Mouse (Mus musculus): Measurements from ENCODE around the gene Tssc4. TPM values are rescaled to one million over a fixed set of nuclear protein-coding genes. Genes with fewer than 3 reads are reported as not detected.

Tssc4 gene
- polyA plus RNA-seq, 2 experiments: 26.9 to 38.5 TPM

- ATAC-seq (ENCODE audit: insufficient read depth): no peak
- peaks cover 31% of the 10 kb centered on the region for H3K36me3 ChIP-seq (replicated peaks; ENCODE audit: control insufficient read depth, insufficient read depth, low read depth)
- 52% methylated on average over 2 of the region's 2 CpGs for WGBS (ENCODE audit: insufficient replicate concordance)
Observed at GRCm38 (mm10) chr7:143062704-143063103, 6.3 kb upstream of the Tssc4 start.

GRCm38 (mm10) chr7:143064226-143064625 is 4.8 kb upstream of the Tssc4 start:
- TF ChIP-seq CTCF (IDR thresholded peaks at IDR 0.05; ENCODE audit: low read depth) (no peak), EP300 (IDR thresholded peaks at IDR 0.05; ENCODE audit: low read depth) (no peak)
- 82% methylated on average over 6 of the region's 6 CpGs for WGBS (ENCODE audit: insufficient replicate concordance)
- no peaks in the 10 kb centered on the region for H3K27me3 ChIP-seq (ENCODE audit: control insufficient read depth, insufficient read depth, low read length)
- peaks cover 5 to 17% of the 10 kb centered on the region in 2 experiments; a peak in 3 of 4 replicates for H3K4me1 ChIP-seq (replicated peaks; ENCODE audit: control insufficient read depth in 2 of 2, insufficient read depth in 2 of 2, low read length in 1 of 2)
- no peak overlapping the region for H3K9ac ChIP-seq (replicated peaks)
- no peak overlapping the region for H3K4me3 ChIP-seq (ENCODE audit: insufficient read depth in 1 of 2, low read depth in 2 of 2, low read length in 2 of 2)
- no peak overlapping the region for H3K27ac ChIP-seq
- no peak for ATAC-seq (ENCODE audit: insufficient read depth)
- no peak for DNase-seq (ENCODE audit: low read depth in 3 of 3, low spot score in 3 of 3)
- H3K9me3 ChIP-seq (ENCODE audit: control insufficient read depth, low read length): no peaks in the 10 kb centered on the region
- H3K4me2 ChIP-seq (ENCODE audit: low read depth): no peak overlapping the region
- H3K36me3 ChIP-seq (replicated peaks; ENCODE audit: control insufficient read depth, insufficient read depth, low read depth): peaks cover 31% of the 10 kb centered on the region

More at GRCm38 (mm10) chr7:143062704-143063103, 6.3 kb upstream of the Tssc4 start:
- H3K9ac ChIP-seq (replicated peaks): no peak overlapping the region
- peaks cover 18 to 24% of the 10 kb centered on the region in 2 experiments for H3K4me1 ChIP-seq (replicated peaks; ENCODE audit: control insufficient read depth in 2 of 2, insufficient read depth in 2 of 2, low read length in 1 of 2)
- H3K4me3 ChIP-seq (ENCODE audit: insufficient read depth in 1 of 2, low read depth in 2 of 2, low read length in 2 of 2): no peak overlapping the region
- no peak overlapping the region for H3K4me2 ChIP-seq (ENCODE audit: low read depth)
- H3K27me3 ChIP-seq (ENCODE audit: control insufficient read depth, insufficient read depth, low read length): no peaks in the 10 kb centered on the region
- no peak overlapping the region for H3K27ac ChIP-seq
- no peaks in the 10 kb centered on the region for H3K9me3 ChIP-seq (ENCODE audit: control insufficient read depth, low read length)
- TF ChIP-seq EP300 (IDR thresholded peaks at IDR 0.05; ENCODE audit: low read depth) (no peak), CTCF (IDR thresholded peaks at IDR 0.05; ENCODE audit: low read depth) (no peak)
- DNase-seq (ENCODE audit: low read depth in 3 of 3, low spot score in 3 of 3): no peak

- TF ChIP-seq EP300 (IDR thresholded peaks at IDR 0.05; ENCODE audit: low read depth): no peak
- TF ChIP-seq CTCF (IDR thresholded peaks at IDR 0.05; ENCODE audit: low read depth): no peak
- H3K27me3 ChIP-seq (ENCODE audit: control insufficient read depth, insufficient read depth, low read length): no peaks in the 10 kb centered on the region
- H3K4me3 ChIP-seq (ENCODE audit: insufficient read depth in 1 of 2, low read depth in 2 of 2, low read length in 2 of 2): no peak overlapping the region
- DNase-seq (ENCODE audit: low read depth in 3 of 3, low spot score in 3 of 3) (no peak), ATAC-seq (ENCODE audit: insufficient read depth) (no peak)
- no peak overlapping the region for H3K4me2 ChIP-seq (ENCODE audit: low read depth)
- H3K9me3 ChIP-seq (ENCODE audit: control insufficient read depth, low read length): no peaks in the 10 kb centered on the region
- no peak overlapping the region for H3K27ac ChIP-seq
- H3K9ac ChIP-seq (replicated peaks): no peak overlapping the region
- H3K36me3 ChIP-seq (replicated peaks; ENCODE audit: control insufficient read depth, insufficient read depth, low read depth): peaks cover 31% of the 10 kb centered on the region
- WGBS (ENCODE audit: insufficient replicate concordance): 79% methylated on average over 2 of the region's 2 CpGs
- peaks cover 2 to 15% of the 10 kb centered on the region in 2 experiments; a peak in 3 of 4 replicates for H3K4me1 ChIP-seq (replicated peaks; ENCODE audit: control insufficient read depth in 2 of 2, insufficient read depth in 2 of 2, low read length in 1 of 2)
Observed at GRCm38 (mm10) chr7:143065692-143066091, 3.4 kb upstream of the Tssc4 start.

GRCm38 (mm10) chr7:143067469-143067868 is 1.6 kb upstream of the Tssc4 start:
- no peak for TF ChIP-seq EP300 (IDR thresholded peaks at IDR 0.05; ENCODE audit: low read depth)
- no peak for TF ChIP-seq CTCF (IDR thresholded peaks at IDR 0.05; ENCODE audit: low read depth)
- Histone ChIP-seq H3K9ac (replicated peaks) (no peak overlapping the region), H3K27ac (no peak overlapping the region), H3K4me2 (ENCODE audit: low read depth) (no peak overlapping the region), H3K9me3 (ENCODE audit: control insufficient read depth, low read length) (no peaks in the 10 kb centered on the region), H3K27me3 (ENCODE audit: control insufficient read depth, insufficient read depth, low read length) (no peaks in the 10 kb centered on the region), H3K36me3 (replicated peaks; ENCODE audit: control insufficient read depth, insufficient read depth, low read depth) (peaks cover 27% of the 10 kb centered on the region), H3K4me3 (ENCODE audit: insufficient read depth in 1 of 2, low read depth in 2 of 2, low read length in 2 of 2) (no peak overlapping the region), H3K4me1 (replicated peaks; ENCODE audit: control insufficient read depth in 2 of 2, insufficient read depth in 2 of 2, low read length in 1 of 2) (peaks cover 2 to 14% of the 10 kb centered on the region in 2 experiments; a peak in 3 of 4 replicates)
- ATAC-seq (ENCODE audit: insufficient read depth): no peak
- DNase-seq (ENCODE audit: low read depth in 3 of 3, low spot score in 3 of 3): no peak
- WGBS (ENCODE audit: insufficient replicate concordance): 74% methylated on average over 2 of the region's 2 CpGs

- H3K36me3 ChIP-seq (replicated peaks; ENCODE audit: control insufficient read depth, insufficient read depth, low read depth): peaks cover 27% of the 10 kb centered on the region
- peaks cover 2 to 14% of the 10 kb centered on the region in 2 experiments; a peak in 3 of 4 replicates for H3K4me1 ChIP-seq (replicated peaks; ENCODE audit: control insufficient read depth in 2 of 2, insufficient read depth in 2 of 2, low read length in 1 of 2)
- DNase-seq (ENCODE audit: low read depth in 3 of 3, low spot score in 3 of 3) (no peak), ATAC-seq (ENCODE audit: insufficient read depth) (no peak)
- no peak overlapping the region for H3K4me2 ChIP-seq (ENCODE audit: low read depth)
- WGBS (ENCODE audit: insufficient replicate concordance): 72% methylated on average over 3 of the region's 3 CpGs
- no peaks in the 10 kb centered on the region for H3K9me3 ChIP-seq (ENCODE audit: control insufficient read depth, low read length)
- H3K4me3 ChIP-seq (ENCODE audit: insufficient read depth in 1 of 2, low read depth in 2 of 2, low read length in 2 of 2): no peak overlapping the region
- H3K27me3 ChIP-seq (ENCODE audit: control insufficient read depth, insufficient read depth, low read length): no peaks in the 10 kb centered on the region
- H3K27ac ChIP-seq: no peak overlapping the region
- no peak for TF ChIP-seq EP300 (IDR thresholded peaks at IDR 0.05; ENCODE audit: low read depth)
- no peak for TF ChIP-seq CTCF (IDR thresholded peaks at IDR 0.05; ENCODE audit: low read depth)
- H3K9ac ChIP-seq (replicated peaks): no peak overlapping the region
Observed at GRCm38 (mm10) chr7:143067897-143068296, 1.2 kb upstream of the Tssc4 start.
